Mouse (Mus musculus) ovary, postnatal 14 days (tissue): ENCODE data around the gene Cpe.

Source experiments
- DNase-seq: peaks from one replicate; pipeline ENCODE4 v3.0.0; 2022; ENCODE audit warnings: low spot score

Gene Cpe

DNA sequence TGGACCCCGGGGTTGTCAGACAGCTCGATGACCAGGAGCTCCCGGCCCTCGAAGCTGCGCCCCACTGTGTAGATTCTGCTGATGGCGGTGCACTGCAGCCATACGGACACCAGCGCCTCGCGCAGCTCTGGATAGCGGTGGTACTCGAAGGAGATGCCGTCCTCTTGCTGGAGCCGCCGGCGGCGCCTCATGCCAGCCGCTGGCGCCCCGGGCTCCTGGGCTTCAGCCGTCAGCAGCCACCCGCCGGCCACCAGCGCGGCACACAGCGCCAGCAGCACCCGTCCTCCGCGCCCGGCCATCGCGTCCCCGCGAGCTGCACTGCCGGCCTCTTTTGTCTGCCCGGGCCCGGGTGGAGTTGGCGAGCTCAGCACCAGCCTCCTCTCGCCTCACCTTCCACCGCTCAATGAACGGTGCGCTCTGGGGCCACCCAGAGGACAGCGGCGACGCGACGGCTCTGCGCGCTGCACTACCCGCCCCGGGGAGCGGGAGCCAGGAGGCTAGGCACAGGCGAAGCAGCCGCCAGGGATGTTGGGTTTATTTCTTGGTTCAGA lies at the start of gene Cpe:
TSS of gene Cpe (minus strand) at position 404 of the 551 bp plus-strand sequence.
- peak; percentile 69 for DNase-seq

DNA sequence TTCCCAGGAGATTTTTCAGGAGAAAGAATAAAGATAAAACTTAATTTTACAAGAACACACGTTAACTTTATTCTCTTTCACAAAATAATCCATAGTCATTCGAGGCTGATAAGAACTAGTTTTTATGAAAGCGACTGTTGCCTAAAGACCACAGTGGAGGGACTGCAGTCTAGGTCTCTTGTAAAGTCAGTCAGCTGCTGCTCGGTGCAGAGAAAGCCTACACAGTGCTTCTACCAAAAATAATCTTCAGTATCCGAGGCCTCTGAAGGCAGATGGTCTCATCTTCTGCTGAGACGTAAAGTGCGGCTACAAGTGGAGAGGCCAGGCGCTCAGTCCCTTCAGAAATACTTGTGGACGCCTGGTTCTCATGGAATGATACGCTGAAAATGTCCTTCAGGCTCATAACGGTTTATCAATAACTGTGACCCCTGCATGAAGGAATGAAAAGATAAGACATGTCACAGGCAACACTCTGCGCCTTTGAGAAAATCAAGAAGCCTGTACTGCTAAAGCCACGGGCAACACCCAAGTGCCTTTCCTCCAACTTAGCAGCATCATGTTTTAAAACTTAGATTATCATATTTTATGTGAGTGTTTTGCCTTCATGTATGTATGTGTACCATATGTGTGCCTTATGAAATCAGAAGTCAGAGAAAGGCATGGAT lies 47.8 kb upstream of the Cpe start:
- DNase-seq = no peak

DNA sequence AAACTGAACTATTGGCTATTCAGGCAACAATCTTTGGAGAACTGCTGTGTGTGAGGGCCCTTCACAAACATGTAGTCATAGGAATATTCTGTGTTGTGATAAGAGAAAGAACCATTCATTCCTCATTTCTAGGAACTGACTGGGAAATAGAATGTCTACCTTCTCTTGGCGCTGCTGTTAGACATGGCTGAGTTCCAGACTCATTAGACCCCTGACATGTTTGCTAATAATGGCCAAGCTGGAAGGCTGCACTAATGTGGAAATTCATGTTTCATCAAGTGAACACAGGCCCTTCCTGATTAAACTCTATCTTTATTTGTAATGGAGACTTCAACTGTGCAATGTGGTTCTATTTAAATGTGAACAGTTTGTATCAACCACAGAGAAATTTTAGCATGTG lies 46.1 kb upstream of the Cpe start:
- no peak for DNase-seq

DNA sequence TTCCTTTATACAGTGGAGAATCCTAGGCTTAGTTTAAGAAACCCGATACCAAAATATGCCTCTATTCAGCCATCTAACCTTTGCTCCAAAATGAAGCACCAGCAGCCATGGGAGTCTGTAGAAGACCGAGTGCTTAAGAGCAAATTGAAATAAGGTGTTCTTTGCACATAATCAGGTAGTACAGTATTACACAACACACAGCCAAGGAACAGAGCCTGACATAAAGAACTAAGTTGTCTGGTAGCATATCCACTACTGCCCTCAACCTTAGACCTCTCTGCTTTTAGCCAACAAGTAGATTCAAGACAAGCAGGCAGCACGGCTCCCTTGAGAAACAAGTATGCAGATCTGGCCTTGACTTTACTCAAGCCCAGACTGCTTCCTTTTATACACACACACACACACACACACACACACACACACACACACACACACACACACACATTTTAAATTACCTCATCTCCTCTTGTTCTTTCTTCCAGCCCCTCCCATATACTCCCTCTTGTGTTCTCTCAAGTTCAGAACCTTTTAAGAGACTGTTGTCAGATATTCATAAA lies 44.0 kb upstream of the Cpe start:
- no peak for DNase-seq

DNA sequence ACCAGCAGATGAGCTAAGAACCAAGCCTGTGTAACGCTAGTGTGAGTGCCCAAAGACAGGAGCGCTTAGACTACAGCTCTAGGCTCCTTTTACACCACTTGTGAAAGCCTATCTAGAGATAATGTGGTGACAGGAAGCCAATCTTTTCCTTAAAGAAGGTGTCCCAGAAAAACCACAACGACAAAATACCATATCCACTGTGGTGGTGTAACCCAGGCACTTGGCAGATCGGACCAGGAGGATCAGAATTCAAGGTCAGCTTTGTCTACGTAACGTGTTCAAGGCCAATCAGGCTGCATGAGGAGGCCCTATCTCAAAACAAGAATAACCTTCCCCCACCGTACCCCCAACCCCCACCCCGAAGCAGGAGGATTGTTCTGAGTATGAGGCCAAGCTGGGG lies 42.3 kb upstream of the Cpe start:
- no peak for DNase-seq

DNA sequence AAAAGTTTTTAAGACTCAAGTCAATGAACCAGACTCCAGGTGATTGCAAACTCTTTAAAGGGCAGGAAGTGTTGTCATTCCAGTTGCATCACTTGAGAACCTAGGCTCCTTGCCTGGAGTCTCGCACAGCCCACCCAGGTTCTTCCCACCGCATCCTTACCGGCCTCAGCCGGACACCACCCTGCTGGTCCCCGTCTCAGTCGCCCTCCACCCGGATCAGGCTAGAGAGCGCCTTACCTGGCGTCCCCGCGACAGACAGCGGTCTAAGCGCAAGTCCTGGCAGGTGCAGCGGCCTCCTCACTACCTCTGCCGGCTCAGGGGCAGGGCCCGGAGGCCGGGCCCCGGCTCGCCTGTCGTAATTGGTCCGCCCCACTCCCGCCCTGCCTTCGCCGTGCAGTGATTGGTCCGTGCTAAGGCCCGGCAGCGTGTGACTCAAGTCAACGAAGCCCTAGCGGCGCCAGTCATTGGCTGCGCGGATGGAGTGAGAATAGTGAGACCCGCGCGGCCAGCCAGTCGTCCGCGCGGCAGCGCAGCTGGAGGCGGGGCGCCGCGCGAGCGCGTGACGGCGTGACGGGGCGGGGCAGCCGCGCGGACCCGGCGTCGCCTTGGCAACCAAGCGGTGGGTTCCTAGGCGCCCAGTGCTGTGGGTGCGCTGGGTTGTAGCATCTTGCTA lies 40.6 kb upstream of the Cpe start, which contains the start of gene Msmo1:
TSS of gene Msmo1 (minus strand) at position 522 of the 673 bp plus-strand sequence.
- DNase-seq = peak; percentile 86

DNA sequence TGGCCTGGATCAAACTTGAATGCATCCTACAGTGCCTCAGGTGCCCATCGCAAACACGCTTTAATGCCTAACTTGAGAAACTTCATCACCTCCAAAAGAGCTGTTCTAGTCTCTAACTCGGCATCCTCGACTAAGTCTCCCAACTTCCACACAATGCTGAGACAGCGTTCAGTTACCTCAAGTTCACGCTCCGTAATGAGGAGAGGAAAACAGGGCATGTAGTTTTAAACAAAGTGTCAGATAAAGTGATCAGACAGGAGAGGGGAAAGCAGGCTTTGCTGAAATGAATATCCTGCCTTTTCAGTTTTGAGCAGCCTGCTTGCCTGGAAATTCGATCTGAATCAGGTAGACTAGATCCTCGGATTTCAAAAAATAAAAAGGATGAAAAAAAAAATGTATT lies 39.7 kb upstream of the Cpe start:
- DNase-seq = no peak

DNA sequence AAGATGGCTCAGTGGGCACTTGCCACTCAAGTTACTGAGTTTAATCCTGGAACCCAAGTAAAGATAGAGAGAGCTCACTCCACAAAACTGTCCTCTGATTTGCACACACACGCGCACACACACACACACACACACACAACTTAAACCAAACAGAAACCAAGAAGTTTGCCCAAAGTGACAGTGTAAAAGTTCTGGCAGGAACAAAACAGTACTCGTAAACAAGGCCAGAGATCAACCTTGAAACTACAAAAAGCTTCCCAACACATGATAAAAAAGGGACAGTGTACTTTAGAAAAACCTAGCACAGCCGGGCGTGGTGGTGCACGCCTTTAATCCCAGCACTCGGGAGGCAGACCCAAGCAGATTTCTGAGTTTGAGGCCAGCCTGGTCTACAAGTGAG lies 35.3 kb upstream of the Cpe start:
- no peak for DNase-seq

DNA sequence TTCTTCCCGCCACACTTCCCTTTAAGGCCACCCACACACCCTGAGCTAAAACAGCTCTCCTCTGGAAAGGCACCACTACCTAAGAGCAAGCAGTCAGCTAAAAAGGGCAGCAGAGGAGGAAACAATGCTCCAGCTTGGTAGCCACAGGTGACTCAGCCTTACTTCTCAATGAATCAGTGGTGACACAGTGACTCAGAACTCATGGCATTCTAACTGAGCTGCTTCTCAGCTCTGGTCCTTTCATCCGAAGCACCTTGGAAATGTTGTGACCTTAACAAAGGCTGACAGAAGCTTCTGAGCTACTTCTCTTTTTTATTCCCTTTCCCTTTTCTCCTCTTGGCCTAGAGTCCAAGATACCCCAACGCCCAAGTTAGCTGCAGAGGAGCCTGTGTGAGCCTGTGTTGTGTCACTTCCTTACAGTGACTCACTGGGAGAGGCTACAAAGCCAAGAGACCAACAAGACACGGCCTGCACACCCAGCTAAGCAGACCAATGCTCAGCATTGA lies 33.4 kb upstream of the Cpe start:
- DNase-seq = no peak

DNA sequence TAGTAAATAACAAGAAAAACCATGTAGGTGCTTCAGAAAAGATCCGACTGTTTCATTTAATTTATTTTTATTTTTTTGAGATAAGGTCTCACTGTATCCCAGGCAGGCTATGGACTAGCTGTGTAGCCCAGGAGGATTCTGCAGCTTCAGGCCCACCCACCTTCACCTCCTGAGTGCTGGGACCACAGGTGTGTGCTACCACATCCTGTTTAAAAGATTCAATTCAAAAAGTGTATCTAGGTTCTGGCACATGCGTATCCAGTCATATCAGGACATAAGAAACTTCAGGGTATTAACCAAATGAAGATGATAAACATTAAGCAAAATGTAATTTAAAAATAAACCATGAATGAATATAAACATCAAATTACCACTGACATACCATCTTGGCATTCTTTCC lies 30.4 kb upstream of the Cpe start:
- no peak for DNase-seq

DNA sequence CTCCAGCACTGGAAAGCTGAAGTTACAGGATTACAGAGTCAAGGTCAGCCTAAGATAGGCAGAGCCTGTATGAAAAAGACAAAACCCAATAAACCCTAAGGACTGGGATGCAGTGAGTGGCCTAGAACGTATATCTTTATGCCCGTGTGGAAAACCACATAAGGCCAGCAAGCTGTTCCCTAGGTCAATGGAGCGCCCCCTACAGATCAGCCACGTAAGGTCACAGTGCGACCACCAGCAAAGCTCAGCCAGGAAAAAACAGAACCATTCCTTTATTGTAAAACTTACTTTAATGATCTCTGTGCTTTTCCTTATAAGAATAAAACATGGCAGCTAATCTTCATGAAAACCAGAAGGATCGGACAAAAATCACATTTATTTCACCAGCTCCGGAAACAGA lies 25.0 kb upstream of the Cpe start:
- no peak for DNase-seq

DNA sequence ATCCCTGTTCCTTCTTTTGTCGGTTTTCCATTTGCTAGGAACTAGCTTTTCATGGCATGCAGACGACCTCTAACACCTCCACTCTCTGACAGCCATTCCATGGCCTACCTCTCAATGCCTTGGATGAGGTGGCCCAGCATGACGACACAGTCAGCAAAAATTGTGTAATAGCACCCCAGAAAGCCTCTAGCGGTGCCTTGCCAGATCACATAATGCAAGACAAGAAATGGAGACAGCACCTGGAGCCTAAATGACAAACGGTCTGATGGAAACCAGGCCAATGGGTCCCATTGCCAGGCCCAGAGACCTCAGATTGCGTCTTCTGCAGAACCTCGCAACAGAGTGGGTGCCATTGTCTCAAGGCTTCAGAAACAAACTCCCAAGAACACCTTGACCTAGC lies 19.6 kb upstream of the Cpe start:
- DNase-seq = no peak

DNA sequence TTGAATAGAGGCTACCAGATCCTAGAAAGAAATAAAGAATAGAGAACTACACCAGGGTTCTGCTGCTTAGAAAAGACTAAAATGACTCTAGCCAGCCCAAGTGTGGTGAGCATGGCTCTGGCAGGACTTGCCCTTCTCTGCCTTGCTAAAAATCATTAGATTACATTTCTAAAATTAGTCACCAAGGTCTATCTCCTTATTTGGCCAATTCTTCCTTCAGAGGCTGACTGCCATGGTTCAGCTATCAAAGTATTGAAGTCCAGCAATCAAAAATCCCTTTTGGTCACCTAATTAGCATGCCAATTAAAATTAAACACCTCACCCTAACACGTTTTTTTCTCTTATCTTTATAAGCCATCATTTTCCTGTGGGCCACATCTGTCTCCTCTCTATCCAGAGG lies 18.7 kb upstream of the Cpe start:
- no peak for DNase-seq

DNA sequence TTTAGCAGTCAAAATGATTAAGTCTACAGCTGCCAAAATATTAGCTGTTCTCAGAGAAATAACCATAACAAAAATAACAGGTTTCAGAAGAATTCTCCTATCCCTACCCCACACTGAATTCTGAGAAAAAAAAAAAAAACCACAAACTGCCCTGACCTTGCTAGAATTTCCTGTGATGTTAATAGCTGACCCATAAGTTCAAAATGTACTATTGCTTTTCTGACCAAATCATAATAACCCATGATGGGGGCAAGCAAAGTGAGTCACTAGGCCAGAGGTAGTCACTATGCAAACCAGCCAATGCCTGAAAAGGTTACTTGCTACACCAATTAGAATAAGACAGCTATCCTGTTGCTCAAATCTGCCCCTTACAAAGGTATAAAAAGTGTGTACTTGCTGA lies 14.6 kb upstream of the Cpe start:
- DNase-seq = no peak

DNA sequence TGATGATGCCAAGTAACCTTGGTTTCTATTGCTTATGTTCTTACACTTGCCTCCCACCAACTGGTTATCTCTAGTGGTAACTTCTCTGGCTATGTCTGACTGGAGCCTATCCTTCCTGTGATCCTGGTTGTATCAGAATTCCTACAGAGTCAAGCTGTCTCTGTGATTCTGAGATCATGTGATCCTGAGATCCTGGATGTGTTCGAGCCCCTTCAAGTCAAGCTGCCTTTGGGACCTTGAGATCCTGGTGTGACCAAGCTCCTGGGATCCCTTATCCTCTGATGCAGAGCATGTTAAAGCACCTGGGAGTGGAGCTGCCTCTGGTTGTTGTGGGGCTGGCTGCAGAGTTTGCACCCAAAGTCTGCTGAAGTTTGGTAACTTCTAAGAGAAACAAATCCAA lies 10.3 kb upstream of the Cpe start:
- DNase-seq = no peak

DNA sequence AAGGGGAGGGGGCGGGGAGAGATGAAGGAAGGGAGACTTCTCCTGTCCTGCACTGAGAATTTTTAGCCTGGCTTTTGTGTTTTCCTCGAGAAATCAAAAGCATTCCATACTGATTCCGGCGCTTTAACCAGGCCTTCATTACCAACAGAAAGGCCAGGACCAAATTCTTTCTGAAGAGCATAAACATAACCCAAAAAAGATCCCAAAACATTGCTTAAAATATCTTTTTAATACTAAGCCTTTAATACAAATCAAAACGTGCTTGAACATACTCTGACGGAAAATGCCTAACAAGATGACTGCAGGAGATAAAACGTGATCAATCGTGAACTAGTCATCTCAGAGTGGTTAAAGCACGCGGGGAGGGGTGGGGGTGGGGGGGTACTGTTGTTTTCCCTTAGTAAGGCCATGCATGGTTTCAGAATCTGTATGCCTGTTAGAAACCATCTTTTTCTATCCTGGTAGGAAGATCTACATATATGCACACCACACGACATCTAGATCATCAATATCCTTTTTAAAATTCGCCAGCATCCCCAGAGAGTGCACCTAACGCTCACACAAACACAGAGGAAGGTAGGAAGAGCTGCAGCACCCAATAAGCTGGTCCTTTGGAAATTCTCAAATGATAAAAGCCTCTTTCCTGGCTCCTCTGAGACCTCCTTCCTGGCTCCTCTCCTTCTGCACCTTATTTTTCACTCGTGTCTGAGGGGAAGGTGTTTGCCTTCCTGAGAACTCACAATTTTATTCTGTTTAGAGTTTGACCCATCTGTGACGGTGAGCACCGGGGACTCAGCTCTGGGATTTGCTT lies 1.1 kb downstream of the Cpe start:
- no peak for DNase-seq

DNA sequence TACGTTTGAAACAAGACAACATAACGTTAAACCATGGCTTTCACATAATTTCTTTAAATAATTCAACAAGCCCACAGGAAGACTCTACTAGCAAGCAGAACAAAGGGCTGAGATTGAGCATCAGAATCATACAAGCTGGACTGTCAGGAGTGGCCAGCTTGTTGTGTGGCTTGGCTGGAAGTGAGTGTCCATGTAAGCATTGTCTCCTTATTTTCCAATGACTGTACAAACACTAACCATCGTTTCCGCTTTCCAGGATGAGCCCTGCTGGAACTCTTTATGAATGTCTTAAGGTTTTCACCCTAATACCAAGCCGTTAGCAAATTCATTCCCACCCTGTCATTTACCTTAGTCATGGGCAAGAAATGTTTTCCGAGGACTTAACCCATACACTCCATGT lies 2.0 kb downstream of the Cpe start:
- no peak for DNase-seq

DNA sequence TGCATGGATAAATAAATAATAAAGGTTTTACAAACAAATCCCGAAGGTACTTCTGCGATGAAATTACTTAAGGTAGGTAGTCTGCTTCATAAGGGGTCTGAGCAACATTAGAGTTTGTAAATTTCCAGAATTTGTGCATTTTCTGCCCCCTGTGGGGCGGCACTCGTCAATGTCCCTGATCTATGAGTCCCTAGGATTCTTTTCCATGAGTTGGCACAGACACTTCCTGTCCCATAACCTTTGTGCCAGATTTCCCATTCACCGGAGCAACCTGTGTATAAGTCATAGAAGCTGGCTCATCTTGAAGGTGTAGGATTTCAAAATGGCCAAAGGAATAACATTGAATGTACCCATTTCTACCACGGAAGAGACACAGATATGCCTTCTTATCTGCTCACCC lies 2.5 kb downstream of the Cpe start:
- DNase-seq = no peak

DNA sequence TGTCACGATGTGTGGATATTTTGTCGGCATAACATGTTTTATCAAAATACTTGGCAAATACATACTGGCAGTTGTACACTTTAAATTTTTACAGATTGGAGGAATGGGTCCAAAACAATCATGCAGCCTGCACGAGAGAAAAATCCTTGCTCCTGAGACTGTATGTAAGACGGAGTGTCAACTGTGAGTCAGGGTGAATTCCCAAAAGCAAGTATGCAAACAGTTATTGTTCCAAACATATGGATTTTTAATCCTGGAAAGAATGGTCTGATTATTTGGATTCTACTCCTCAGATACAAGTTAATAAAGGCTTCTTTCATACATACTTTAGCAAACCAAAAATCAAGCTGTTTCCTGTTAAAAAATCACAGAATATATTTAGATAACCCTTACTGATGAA lies 4.1 kb downstream of the Cpe start:
- no peak for DNase-seq

DNA sequence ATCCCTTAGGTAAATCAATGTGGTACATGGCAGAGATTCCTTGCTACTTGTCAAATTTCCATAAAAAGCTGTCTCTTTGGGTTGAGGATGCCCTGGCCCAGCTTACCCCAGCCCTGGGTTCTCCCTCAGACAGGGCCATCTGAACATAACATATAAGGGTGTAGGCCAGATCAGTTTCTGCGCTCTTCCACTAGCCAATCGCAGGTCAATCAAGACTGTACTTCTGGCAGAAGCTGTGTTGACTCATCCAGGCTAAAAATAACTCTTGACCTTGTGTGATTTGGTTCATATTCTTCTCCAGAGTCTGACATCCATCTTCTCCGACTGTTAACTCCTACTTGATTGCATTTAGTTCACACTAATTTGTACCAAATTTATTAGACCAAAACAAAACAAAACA lies 4.7 kb downstream of the Cpe start:
- DNase-seq = no peak

DNA sequence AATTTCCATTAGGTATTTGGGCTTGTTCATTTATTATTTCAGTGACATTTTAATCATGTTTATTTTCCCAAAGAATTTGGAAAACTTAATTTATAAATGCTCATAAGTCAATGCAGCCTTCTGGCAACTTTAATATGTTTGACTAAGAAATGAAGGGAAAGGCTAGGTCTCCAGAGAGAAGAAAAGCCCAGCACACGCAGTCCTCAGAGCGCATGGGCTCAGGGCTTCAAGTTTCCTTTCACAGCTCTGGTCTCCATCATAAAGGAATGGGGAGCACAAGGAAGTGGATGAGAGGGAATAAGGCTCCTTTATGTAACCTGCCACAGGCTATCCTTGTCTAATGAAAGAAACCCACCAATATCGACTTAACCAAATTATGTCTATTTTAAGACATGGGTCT lies 10.4 kb downstream of the Cpe start:
- DNase-seq = no peak

DNA sequence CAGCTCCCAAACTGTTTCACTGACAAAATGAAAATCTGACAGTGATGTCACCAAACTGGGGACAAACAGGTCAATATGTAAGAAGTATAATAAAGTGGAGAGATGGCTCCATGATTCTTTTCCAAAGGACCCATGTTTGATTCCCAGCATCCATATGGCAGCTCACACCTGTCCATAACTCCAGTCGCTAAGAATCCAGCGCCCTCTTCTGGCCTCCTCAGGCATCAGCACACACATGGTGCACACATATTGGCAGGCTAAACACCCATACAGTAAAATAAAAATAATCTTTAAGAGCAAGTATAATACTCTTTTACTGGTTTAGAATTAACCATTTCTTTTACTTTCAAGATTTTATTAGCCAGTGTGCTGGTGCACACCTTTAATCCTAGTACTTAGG lies 16.5 kb downstream of the Cpe start:
- no peak for DNase-seq
